Mouse (Mus musculus) kidney, postnatal 0 days (tissue): ENCODE measurements at regions not wholly inside any gene's neighbourhood (a gene's known extent, or its start where the extent isn't known, plus 50 kb on each side); places are given as distances from the start of the nearest gene placed in this dataset.

Source experiments
- ATAC-seq: fragments of 200-750 bp; cut with Nextera tagmentation; replicated peaks from 2 replicates; pipeline ENCODE4 v1.8.0; 2017; ENCODE audit warnings: low read depth, moderate number of reproducible peaks, moderate TSS enrichment, moderate library complexity; ENCODE audit not compliant: low FRiP score
- DNase-seq: peaks from one replicate; pipeline ENCODE4 v3.0.0-alpha.2; 2016; ENCODE audit warnings: low spot score
- H3K27ac ChIP-seq: fragments of 300-500 bp; sonication (generic); 2 replicates; pipeline ENCODE4 v1.5.1; 2014; ENCODE audit warnings: mild to moderate bottlenecking
- H3K27me3 ChIP-seq: fragments of 300-500 bp; sonication (generic); 2 replicates; pipeline ENCODE4 v1.6.1; 2014; ENCODE audit warnings: low read length, mixed read lengths; ENCODE audit not compliant: insufficient read depth
- H3K36me3 ChIP-seq: fragments of 300-500 bp; sonication (generic); 2 replicates; pipeline ENCODE4 v1.6.1; 2014; ENCODE audit warnings: low read length, mixed read lengths; ENCODE audit not compliant: insufficient read depth
- H3K4me1 ChIP-seq: fragments of 300-500 bp; sonication (generic); replicated peaks from 2 replicates; pipeline ENCODE4 v1.6.1; 2014; ENCODE audit warnings: antibody characterized with exemption, low read length, mixed read lengths; ENCODE audit not compliant: insufficient read depth
- H3K4me2 ChIP-seq: fragments of 300-500 bp; sonication (generic); 2 replicates; pipeline ENCODE4 v1.6.1; 2014; ENCODE audit warnings: mild to moderate bottlenecking, low read length, moderate library complexity, mixed read lengths
- H3K4me3 ChIP-seq: fragments of 300-500 bp; sonication (generic); replicated peaks from 2 replicates; pipeline ENCODE4 v1.5.1; 2014; ENCODE audit warnings: low read depth, low read length
- H3K9ac ChIP-seq: fragments of 300-500 bp; sonication (generic); 2 replicates; pipeline ENCODE4 v1.6.1; 2014; ENCODE audit warnings: low read depth, low read length
- H3K9me3 ChIP-seq: fragments of 300-500 bp; sonication (generic); replicated peaks from 2 replicates; pipeline ENCODE4 v1.6.1; 2016; ENCODE audit warnings: low read length, inconsistent platforms, mixed read lengths
- CTCF ChIP-seq: IDR thresholded peaks from 2 replicates; pipeline ENCODE4 v1.5.1; 2016; ENCODE audit warnings: antibody characterized with exemption, low read depth, mild to moderate bottlenecking, moderate library complexity
- WGBS: fragments of 180-500 bp; shearing (Covaris S2); extraction: QIAGEN DNeasy Blood & Tissue Kit; methylation state at CpG from one replicate; pipeline ENCODE4 v1.1.7; 2014; 5-methylcytosine and 5-hydroxymethylcytosine counted together

DNA sequence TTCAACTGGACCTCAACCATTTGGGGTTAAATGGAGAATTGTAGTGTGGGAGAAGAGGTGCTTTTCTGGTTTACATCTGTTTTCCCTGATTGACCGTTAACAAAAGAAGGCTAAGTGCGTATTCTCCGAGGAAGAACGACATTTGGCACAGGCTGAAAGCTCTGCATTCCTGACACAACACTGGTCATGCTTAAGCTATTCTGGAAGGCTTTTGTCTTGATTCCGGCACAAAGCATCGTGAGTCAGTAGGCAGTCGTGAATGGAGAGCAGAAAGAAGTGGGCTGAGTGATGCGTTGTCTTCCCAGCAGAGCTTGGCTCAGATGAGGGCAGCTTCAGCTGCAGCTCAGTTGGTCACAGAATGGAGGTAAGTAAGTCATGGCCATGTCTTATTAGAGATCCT is 457.0 kb downstream of the Ofcc1 start:
- DNase-seq = no peak
- Histone ChIP-seq H3K27ac (no peak overlapping the region), H3K4me2 (no peak overlapping the region), H3K36me3 (no peaks in the 10 kb centered on the region), H3K27me3 (no peaks in the 10 kb centered on the region), H3K4me1 (no peaks in the 10 kb centered on the region), H3K4me3 (no peak overlapping the region), H3K9me3 (no peaks in the 10 kb centered on the region), H3K9ac (no peak overlapping the region)
- WGBS = 72% methylated on average over 8 of the region's 8 CpGs
- no peak for TF ChIP-seq CTCF
- no peak for ATAC-seq

DNA sequence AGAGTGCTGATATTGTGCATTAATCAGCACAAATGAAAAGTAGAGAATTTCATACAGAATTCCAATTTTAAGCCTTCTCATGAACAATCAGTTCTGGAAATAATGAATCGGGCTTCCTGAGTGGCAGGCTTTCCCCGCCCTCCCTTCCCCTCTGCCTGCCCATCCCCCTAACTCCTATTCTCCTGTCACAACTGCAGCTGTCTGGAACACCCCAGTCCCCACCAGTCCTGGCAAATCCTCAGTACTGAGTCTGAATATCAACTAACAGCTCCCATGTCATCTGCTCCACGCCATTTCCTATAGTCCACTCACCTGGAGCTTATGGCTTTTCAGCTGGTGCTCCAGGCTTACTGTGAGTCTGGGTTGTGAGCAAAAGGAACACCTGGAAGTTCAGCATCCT is 457.9 kb downstream of the Ofcc1 start:
- no peaks in the 10 kb centered on the region for H3K36me3 ChIP-seq
- no peaks in the 10 kb centered on the region for H3K4me1 ChIP-seq
- ATAC-seq (no peak), DNase-seq (no peak)
- WGBS = 80% methylated on average over 3 of the region's 3 CpGs
- H3K4me3 ChIP-seq = no peak overlapping the region
- no peak overlapping the region for H3K27ac ChIP-seq
- H3K4me2 ChIP-seq = no peak overlapping the region
- no peaks in the 10 kb centered on the region for H3K9me3 ChIP-seq
- no peak for TF ChIP-seq CTCF
- no peaks in the 10 kb centered on the region for H3K27me3 ChIP-seq
- no peak overlapping the region for H3K9ac ChIP-seq

DNA sequence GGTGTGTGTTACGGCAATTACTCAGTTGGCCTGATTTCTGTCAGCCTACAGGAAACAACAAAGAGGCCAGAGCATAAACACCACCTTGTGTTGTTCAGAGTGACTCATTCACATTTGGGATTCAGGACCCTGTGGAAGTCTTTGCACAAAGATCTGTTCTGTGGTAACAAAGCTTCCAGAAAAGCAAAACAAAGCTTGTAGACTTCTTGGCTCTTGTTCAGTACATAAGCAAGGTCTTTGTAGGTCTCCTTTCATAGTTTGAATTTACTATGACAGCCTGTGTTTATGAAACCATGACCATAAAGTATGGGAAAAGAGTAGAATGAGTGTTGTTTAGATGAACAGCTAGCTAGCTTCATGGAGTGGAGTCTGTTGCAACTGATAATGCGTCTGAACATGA is 461.9 kb downstream of the Ofcc1 start:
- Histone ChIP-seq H3K9ac (no peak overlapping the region), H3K27ac (no peak overlapping the region), H3K4me1 (no peaks in the 10 kb centered on the region), H3K27me3 (no peaks in the 10 kb centered on the region), H3K4me2 (no peak overlapping the region), H3K36me3 (no peaks in the 10 kb centered on the region), H3K4me3 (no peak overlapping the region), H3K9me3 (no peaks in the 10 kb centered on the region)
- ATAC-seq (no peak), DNase-seq (peak; percentile 28)
- TF ChIP-seq CTCF = no peak
- WGBS = 85% methylated on average over 2 of the region's 2 CpGs

DNA sequence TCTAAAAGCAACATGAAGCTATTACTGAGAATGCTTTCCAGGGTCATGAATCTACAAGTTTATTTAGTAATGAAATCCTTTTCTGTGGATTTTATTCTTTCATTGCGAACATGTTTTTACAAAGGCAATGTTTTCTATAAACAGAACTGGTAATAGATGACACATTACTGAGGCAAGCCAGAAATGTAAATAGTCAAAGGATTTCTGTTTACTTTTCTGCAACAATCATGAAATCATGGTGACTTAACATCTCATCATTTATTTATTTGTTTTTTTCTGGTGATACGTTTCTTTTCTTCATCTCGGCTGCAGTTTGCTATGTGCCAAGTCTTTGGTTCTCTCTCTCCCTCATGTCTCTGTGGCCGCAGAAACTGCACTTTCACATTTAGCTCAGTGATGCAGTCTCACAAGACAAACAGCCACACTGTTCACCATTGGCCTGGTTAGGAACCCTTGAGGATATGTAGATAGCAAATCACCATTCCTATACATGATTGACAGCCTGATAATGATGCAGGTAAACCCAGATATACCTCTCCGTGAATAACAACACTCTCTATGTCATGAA is 462.8 kb downstream of the Ofcc1 start:
- Histone ChIP-seq H3K4me3 (no peak overlapping the region), H3K9ac (no peak overlapping the region), H3K4me1 (no peaks in the 10 kb centered on the region), H3K27ac (no peak overlapping the region), H3K27me3 (no peaks in the 10 kb centered on the region), H3K4me2 (no peak overlapping the region), H3K9me3 (no peaks in the 10 kb centered on the region), H3K36me3 (no peaks in the 10 kb centered on the region)
- no peak for TF ChIP-seq CTCF
- DNase-seq (no peak), ATAC-seq (no peak)
- 53% methylated on average over 5 of the region's 5 CpGs for WGBS

DNA sequence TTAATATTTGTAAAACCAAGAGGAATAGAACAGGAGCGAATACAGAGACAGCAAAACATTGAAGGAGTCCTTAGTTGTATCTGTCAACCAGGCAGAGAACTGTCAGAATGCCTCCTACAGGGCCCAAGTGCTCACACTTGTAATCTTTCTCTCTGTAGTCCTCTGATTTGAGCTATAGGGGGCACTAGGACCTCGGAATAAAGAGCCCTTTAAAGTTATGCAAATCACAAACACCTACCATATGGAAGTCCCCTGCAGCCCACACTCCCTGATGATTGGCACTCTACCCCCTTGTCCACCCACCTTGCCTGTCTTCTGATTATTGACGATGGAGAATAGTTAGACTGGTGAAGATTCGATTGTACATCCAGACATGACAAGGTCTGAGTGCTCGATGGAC is 467.1 kb downstream of the Ofcc1 start:
- H3K36me3 ChIP-seq = no peaks in the 10 kb centered on the region
- H3K27me3 ChIP-seq = no peaks in the 10 kb centered on the region
- no peak overlapping the region for H3K9ac ChIP-seq
- H3K9me3 ChIP-seq = no peaks in the 10 kb centered on the region
- ATAC-seq = no peak
- H3K27ac ChIP-seq = no peak overlapping the region
- DNase-seq = peak; percentile 29
- no peak overlapping the region for H3K4me2 ChIP-seq
- 68% methylated on average over 5 of the region's 5 CpGs for WGBS
- H3K4me1 ChIP-seq = no peaks in the 10 kb centered on the region
- no peak overlapping the region for H3K4me3 ChIP-seq
- TF ChIP-seq CTCF = peak; percentile 54

DNA sequence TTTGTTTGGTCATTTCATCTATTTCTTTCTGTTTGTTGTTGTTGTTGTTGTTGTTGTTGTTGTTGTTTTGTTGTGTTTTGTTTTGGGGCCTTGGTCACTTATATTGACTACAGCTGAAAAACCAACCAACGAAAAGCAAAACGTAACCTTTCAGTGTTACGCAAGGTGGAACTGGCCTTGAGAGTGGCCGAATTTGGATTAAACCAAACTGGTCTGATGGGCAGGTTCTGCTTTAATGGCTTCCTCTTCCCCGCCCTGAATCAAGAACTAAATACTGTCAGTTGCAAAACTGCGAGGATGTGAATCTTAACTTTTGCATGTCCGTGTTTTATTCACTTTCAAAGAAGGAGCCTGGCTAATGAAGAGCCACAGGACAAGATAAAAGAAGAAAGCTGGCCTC is 480.2 kb downstream of the Ofcc1 start:
- Histone ChIP-seq H3K36me3 (no peaks in the 10 kb centered on the region), H3K4me2 (no peak overlapping the region), H3K9me3 (no peaks in the 10 kb centered on the region), H3K4me1 (no peaks in the 10 kb centered on the region), H3K9ac (no peak overlapping the region), H3K27me3 (no peaks in the 10 kb centered on the region), H3K4me3 (no peak overlapping the region), H3K27ac (no peak overlapping the region)
- ATAC-seq = no peak
- TF ChIP-seq CTCF = no peak
- no peak for DNase-seq
- WGBS = 87% methylated on average over 7 of the region's 7 CpGs

DNA sequence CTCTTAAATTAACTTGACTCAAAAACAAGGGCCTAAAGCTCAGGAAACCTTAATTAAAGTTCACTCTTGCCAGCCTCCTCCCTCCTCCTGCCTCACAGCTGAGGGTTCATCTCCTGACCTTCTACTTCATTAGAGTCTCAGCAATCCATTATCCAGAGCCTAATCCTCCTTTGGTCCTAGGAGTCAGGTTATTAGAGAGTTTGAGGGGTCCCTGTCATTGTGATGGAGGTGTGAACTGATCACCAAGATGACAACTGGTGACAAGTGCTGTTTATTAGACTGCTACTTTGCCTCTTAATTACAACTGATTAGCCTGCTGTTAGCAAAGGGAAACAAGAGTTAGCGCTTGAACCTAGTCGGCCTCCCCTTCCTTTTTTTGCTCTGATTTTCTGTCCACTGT is 481.1 kb downstream of the Ofcc1 start:
- no peaks in the 10 kb centered on the region for H3K27me3 ChIP-seq
- H3K4me2 ChIP-seq = no peak overlapping the region
- no peaks in the 10 kb centered on the region for H3K4me1 ChIP-seq
- no peak overlapping the region for H3K4me3 ChIP-seq
- ATAC-seq (no peak), DNase-seq (no peak)
- no peak for TF ChIP-seq CTCF
- H3K27ac ChIP-seq = no peak overlapping the region
- 48% methylated on average over 2 of the region's 2 CpGs for WGBS
- H3K9ac ChIP-seq = no peak overlapping the region
- H3K9me3 ChIP-seq = no peaks in the 10 kb centered on the region
- H3K36me3 ChIP-seq = no peaks in the 10 kb centered on the region
